ENCODE assay signal across 32 mouse cellular contexts in the genomic region with DNA sequence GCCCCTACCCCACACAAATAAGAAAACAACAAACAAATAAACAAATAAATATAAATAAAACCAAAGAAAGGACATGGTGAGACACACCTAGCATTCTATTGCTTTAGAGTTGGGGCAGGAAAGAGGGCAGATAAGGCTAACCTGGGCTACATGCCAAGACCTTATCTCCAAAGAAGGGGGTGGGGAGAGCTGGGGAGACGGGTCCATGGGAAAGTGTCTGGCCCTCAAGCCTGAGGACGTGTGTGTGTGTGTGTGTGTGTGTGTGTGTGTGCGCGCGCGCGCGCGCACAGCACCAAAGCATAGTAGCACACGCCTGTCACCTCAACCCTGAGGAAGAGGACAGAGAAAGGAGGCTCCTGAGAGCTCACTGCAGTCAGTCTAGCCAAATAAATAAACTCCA. TPM values are rescaled to one million over a fixed set of nuclear protein-coding genes. Genes with fewer than 3 reads are reported as not detected.
DNase-seq lines count a peak whose midpoint lies in the region; ATAC-seq and TF ChIP-seq lines count a peak whose summit lies in the region.
"Had no signal": no experiment of that assay in that cellular context is flagged by ENCODE, and none has a peak within 500 bp of the region (broad histone marks: within the 10 kb centered on the region; RNA-seq: fewer than 3 reads in every experiment).

No protein-coding gene starts in this region.

- no peak overlapping the region for H3K4me3 ChIP-seq in heart, postnatal 0 days (ENCODE audit: low read depth, low read length)
- H3K4me3 ChIP-seq: embryonic facial prominence, embryonic 13.5 days; erythroblast, embryonic 14.5 days; forebrain, embryonic 13.5 days; hindbrain, embryonic 15.5 days; intestine, embryonic 15.5 days; limb, embryonic 10.5 days; neural tube, embryonic 15.5 days had no signal

- H3K9ac ChIP-seq in heart, postnatal 0 days (replicated peaks; ENCODE audit: low read depth, low read length), result no peak overlapping the region
- H3K9ac ChIP-seq: embryonic facial prominence, embryonic 13.5 days; forebrain, embryonic 13.5 days; hindbrain, embryonic 15.5 days; intestine, embryonic 15.5 days; neural tube, embryonic 15.5 days had no signal

- H3K9me3 ChIP-seq in heart, postnatal 0 days (replicated peaks; ENCODE audit: control insufficient read depth, low read length), result no peaks in the 10 kb centered on the region
- H3K9me3 ChIP-seq: embryonic facial prominence, embryonic 13.5 days; forebrain, embryonic 13.5 days; hindbrain, embryonic 15.5 days; intestine, embryonic 15.5 days; limb, embryonic 10.5 days; neural tube, embryonic 15.5 days had no signal

- 43% methylated on average over 10 of the region's 10 CpGs for whole genome bisulfite sequencing in heart, postnatal 0 days

- H3K27me3 ChIP-seq in heart, postnatal 0 days (ENCODE audit: control insufficient read depth, insufficient read depth, low read length), result no peaks in the 10 kb centered on the region
- H3K27me3 ChIP-seq: embryonic facial prominence, embryonic 13.5 days; forebrain, embryonic 13.5 days; hindbrain, embryonic 15.5 days; intestine, embryonic 15.5 days; neural tube, embryonic 15.5 days had no signal

- no peak for TF ChIP-seq CTCF in heart, postnatal 0 days (IDR thresholded peaks at IDR 0.05; ENCODE audit: low read depth)

- no peak overlapping the region for H3K27ac ChIP-seq in heart, postnatal 0 days (ENCODE audit: low read depth)
- H3K27ac ChIP-seq: embryonic facial prominence, embryonic 13.5 days; forebrain, embryonic 13.5 days; hindbrain, embryonic 15.5 days; intestine, embryonic 15.5 days; limb, embryonic 10.5 days; macrophage; neural tube, embryonic 15.5 days; stomach, postnatal 0 days had no signal

- H3K4me1 ChIP-seq in heart, postnatal 0 days (ENCODE audit: control insufficient read depth, insufficient read depth), result peaks cover 6% of the 10 kb centered on the region; the same call in 1 of the 2 replicates
- H3K4me1 ChIP-seq: embryonic facial prominence, embryonic 13.5 days; forebrain, embryonic 13.5 days; hindbrain, embryonic 15.5 days; limb, embryonic 10.5 days; neural tube, embryonic 15.5 days had no signal

- no peak overlapping the region for H3K4me2 ChIP-seq in heart, postnatal 0 days (ENCODE audit: low read depth, low read length)
- H3K4me2 ChIP-seq: embryonic facial prominence, embryonic 13.5 days; forebrain, embryonic 13.5 days; hindbrain, embryonic 15.5 days; intestine, embryonic 15.5 days; midbrain, embryonic 11.5 days; neural tube, embryonic 15.5 days had no signal

- DNase-seq in heart, adult 11 months, result peak; percentile 82
- DNase-seq in heart, postnatal 36 days, result no peak
- peak; percentile 33 for DNase-seq in lung, postnatal 10 days
- no peak for DNase-seq in lung, postnatal 14 days
- peak; percentile 57 for DNase-seq in heart, postnatal 0 days (ENCODE audit: low spot score)
- no peak for DNase-seq in spleen, postnatal 10 days (ENCODE audit: low spot score in 2 of 2)
- no peak for DNase-seq in adipocyte (ENCODE audit: low spot score)
- DNase-seq: adrenal gland, postnatal 36 days; cerebellum, adult 9-11 months; gastrocnemius, postnatal 36 days; kidney, adult 8-10 months; kidney, postnatal 10 days; liver; lung, adult 2 months; thymus, adult 2 months had no signal

- intact Hi-C loops in heart, postnatal 36 days (cut with DNase I), result no loop called here

- peak; percentile 71 for ATAC-seq in heart, postnatal 0 days (ENCODE audit: insufficient read depth, low read depth)
- ATAC-seq in CD4-positive, CD25-positive, alpha-beta regulatory T cell, adult 4 months, result no peak
- ATAC-seq: forebrain, embryonic 13.5 days; intestine, embryonic 15.5 days had no signal

- peaks cover 29% of the 10 kb centered on the region for H3K36me3 ChIP-seq in heart, postnatal 0 days (replicated peaks; ENCODE audit: control insufficient read depth, insufficient read depth, low read length)

- peak; percentile 43; the same call in 1 of the 2 replicates for TF ChIP-seq EP300 in heart, postnatal 0 days (IDR thresholded peaks at IDR 0.05; ENCODE audit: low read depth)

RNA-seq across cellular contexts. Expression of gene Crtap, which starts 13.3 kb away (rescaled TPM):
- total RNA-seq in heart, postnatal 36 days (2021), result 10 to 100 TPM; 32.3 to 32.5 TPM
- total RNA-seq in heart, postnatal 0 days (2014; rRNA removed; ENCODE audit: low replicate concordance), result 63.1 and 65.0 TPM in 2 replicates
- polyA plus RNA-seq in heart, postnatal 0 days (2015; fragmentation: Nextera tagmentation; extraction: Ambion mirVana), result 75.8 and 80.6 TPM in 2 replicates
- polyA plus RNA-seq in CD4-positive, CD25-positive, alpha-beta regulatory T cell, adult 4 months (2017; shearing (Covaris generic)), result 1 to 10 TPM; 2.4 to 2.9 TPM

RNA-seq across cellular contexts. Expression of gene Glb1, which starts 23.7 kb away (rescaled TPM):
- total RNA-seq in heart, postnatal 36 days (2021), result 10 to 100 TPM; 15.1 to 16.1 TPM
- 29.8 and 43.3 TPM in 2 replicates for total RNA-seq in heart, postnatal 0 days (2014; rRNA removed; ENCODE audit: low replicate concordance)
- 22.0 and 22.8 TPM in 2 replicates for polyA plus RNA-seq in heart, postnatal 0 days (2015; fragmentation: Nextera tagmentation; extraction: Ambion mirVana)
- polyA plus RNA-seq in CD4-positive, CD25-positive, alpha-beta regulatory T cell, adult 4 months (2017; shearing (Covaris generic)), result 10 to 100 TPM; 43.0 to 62.1 TPM

RNA-seq across cellular contexts. Expression of gene Tmppe, which starts 23.7 kb away (rescaled TPM):
- total RNA-seq in heart, postnatal 36 days (2021), result 1 to 10 TPM; 3.5 to 4.5 TPM
- total RNA-seq in heart, postnatal 0 days (2014; rRNA removed; ENCODE audit: low replicate concordance), result 5.4 and 10.0 TPM in 2 replicates
- 3.9 and 4.5 TPM in 2 replicates for polyA plus RNA-seq in heart, postnatal 0 days (2015; fragmentation: Nextera tagmentation; extraction: Ambion mirVana)
- polyA plus RNA-seq in CD4-positive, CD25-positive, alpha-beta regulatory T cell, adult 4 months (2017; shearing (Covaris generic)), result 10 to 100 TPM; 10.9 to 20.8 TPM

RNA-seq across cellular contexts. Expression of gene Bcl2a1c, which starts 47.2 kb away (rescaled TPM):
- total RNA-seq in heart, postnatal 36 days (2021), result not detected
- total RNA-seq in heart, postnatal 0 days (2014; rRNA removed; ENCODE audit: low replicate concordance), result not detected in 2 replicates
- polyA plus RNA-seq in heart, postnatal 0 days (2015; fragmentation: Nextera tagmentation; extraction: Ambion mirVana), result not detected in 2 replicates
- 1 to 10 TPM in 1 of 2 experiments, not detected in 1; 2.5 TPM for polyA plus RNA-seq in CD4-positive, CD25-positive, alpha-beta regulatory T cell, adult 4 months (2017; shearing (Covaris generic))
- total RNA-seq: adrenal gland, adult 18-20 months; adrenal gland, postnatal 36 days; gastrocnemius, adult 18-20 months; gastrocnemius, postnatal 36 days; hematopoietic stem cell, adult 5-6 weeks; layer of hippocampus, adult 18-20 months; layer of hippocampus, postnatal 25 days; midbrain, postnatal 0 days had no signal
- polyA plus RNA-seq: embryonic facial prominence, embryonic 13.5 days; erythroblast, embryonic 14.5 days; forebrain, embryonic 13.5 days; hindbrain, embryonic 15.5 days; intestine, embryonic 15.5 days; limb, embryonic 10.5 days; lung, adult 2 months; midbrain, embryonic 11.5 days; midbrain, postnatal 0 days; neural tube, embryonic 15.5 days; stomach, postnatal 0 days; thymus, adult 2 months had no signal

Comparison
In these comparisons a context has a peak if more than half of its experiments do, and no peak if none do; other contexts are left out.
1. DNase-seq: peak in heart, adult 11 months (single experiment), lung, postnatal 10 days (single experiment) and heart, postnatal 0 days (single experiment); none in heart, postnatal 36 days (0 of 2), lung, postnatal 14 days (single experiment), spleen, postnatal 10 days (0 of 2) and adipocyte (single experiment).